Mouse (Mus musculus) midbrain, embryonic 14.5 days (tissue): ENCODE measurements around the gene Tdpoz2. TPM values are rescaled to one million over a fixed set of nuclear protein-coding genes. Genes with fewer than 3 reads are reported as not detected.
A peak's percentile ranks its signal among the peaks of the same experiment; 100 is the strongest.
"Not testable (repeated sequence)": the region's sequence is repeated elsewhere in the genome, so short reads cannot be mapped to it uniquely, and the experiment has no call there.

ENCODE experiments used
- ATAC-seq: fragments of 200-750 bp; cut with Nextera tagmentation; 2 replicates; pipeline ENCODE4 v1.8.0; 2017; ENCODE audit warnings: moderate number of reproducible peaks, moderate library complexity; ENCODE audit not compliant: low FRiP score, low TSS enrichment
- DNase-seq: peaks from one replicate; pipeline ENCODE4 v3.0.0-alpha.2; 2015
- H3K27ac ChIP-seq: fragments of 300-500 bp; sonication (generic); replicated peaks from 2 replicates; pipeline ENCODE4 v1.5.1; 2014; ENCODE audit warnings: mild to moderate bottlenecking, low read depth, low read length, moderate library complexity
- H3K27me3 ChIP-seq: fragments of 300-500 bp; sonication (generic); 2 replicates; pipeline ENCODE4 v1.6.1; 2014; ENCODE audit warnings: low read length, control low read depth, mixed read lengths; ENCODE audit not compliant: control insufficient read depth, insufficient read depth
- H3K36me3 ChIP-seq: fragments of 300-500 bp; sonication (generic); 2 replicates; pipeline ENCODE4 v1.6.1; 2014; ENCODE audit warnings: low read length, control low read depth; ENCODE audit not compliant: control insufficient read depth, insufficient read depth
- H3K4me1 ChIP-seq: fragments of 300-500 bp; sonication (generic); 2 replicates; pipeline ENCODE4 v1.6.1; 2014; ENCODE audit warnings: mild to moderate bottlenecking, antibody characterized with exemption, low read length, control low read depth; ENCODE audit not compliant: control insufficient read depth, insufficient read depth
- H3K4me2 ChIP-seq: fragments of 300-500 bp; sonication (generic); 2 replicates; pipeline ENCODE4 v1.6.1; 2014; ENCODE audit warnings: mild to moderate bottlenecking, low read length, moderate library complexity
- H3K4me3 ChIP-seq: fragments of 300-500 bp; sonication (generic); replicated peaks from 2 replicates; pipeline ENCODE4 v1.5.1; 2014; ENCODE audit warnings: low read depth, low read length
- H3K9ac ChIP-seq: fragments of 300-500 bp; sonication (generic); replicated peaks from 2 replicates; pipeline ENCODE4 v1.6.1; 2014; ENCODE audit warnings: mild to moderate bottlenecking, low read length, moderate library complexity
- H3K9me3 ChIP-seq: fragments of 300-500 bp; sonication (generic); 2 replicates; pipeline ENCODE4 v1.6.1; 2016; ENCODE audit warnings: low read length, control low read depth, mixed read lengths; ENCODE audit not compliant: control insufficient read depth
- WGBS: fragments of 180-500 bp; shearing (Covaris S2); extraction: QIAGEN DNeasy Blood & Tissue Kit; methylation state at CpG from one replicate; pipeline ENCODE4 v1.1.7; 2014; 5-methylcytosine and 5-hydroxymethylcytosine counted together
- polyA plus RNA-seq: library from polyadenylated mRNA; unstranded; fragments of >200 nt; fragmentation: Nextera tagmentation; extraction: Ambion mirVana; gene quantifications from 2 replicates; pipeline ENCODE4 v1.2.1, GENCODE M21; 2014

Gene Tdpoz2
- polyA plus RNA-seq: not detected in 2 replicates

DNA sequence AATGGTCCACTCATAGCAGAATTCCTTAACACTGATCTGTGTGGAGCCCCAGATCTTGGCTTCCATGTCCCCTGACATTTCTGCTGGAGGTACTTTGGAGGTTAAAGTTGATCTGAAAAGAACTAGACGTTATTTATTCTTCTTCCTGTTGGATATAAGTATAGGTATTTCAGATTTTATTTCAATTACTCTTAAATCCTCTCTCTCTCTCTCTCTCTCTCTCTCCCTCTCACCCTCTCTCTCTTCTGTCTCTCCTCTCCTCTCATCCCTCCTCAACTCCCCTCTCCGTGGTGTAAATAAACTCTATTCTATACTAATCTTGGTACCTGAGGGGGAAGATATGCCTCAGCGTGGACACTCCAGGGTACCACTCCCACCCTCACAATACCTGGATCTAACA lies at the start of gene Tdpoz2:
Gene Tdpoz2 (minus strand): TSS at position 101 of the 400 bp plus-strand sequence.
- DNase-seq (no peak), ATAC-seq (no peak)
- no peaks in the 10 kb centered on the region for H3K4me1 ChIP-seq
- no peak within 1 kb of the TSS for H3K4me2 ChIP-seq
- H3K9me3 ChIP-seq: no peaks in the 10 kb centered on the region
- 85% methylated on average over 3 of the region's 3 CpGs for whole genome bisulfite sequencing
- no peak within 1 kb of the TSS for H3K27ac ChIP-seq
- no peaks in the 10 kb centered on the region for H3K27me3 ChIP-seq
- H3K9ac ChIP-seq: no peak within 1 kb of the TSS
- H3K4me3 ChIP-seq: no peak within 1 kb of the TSS
- no peaks in the 10 kb centered on the region for H3K36me3 ChIP-seq

- H3K9me3 ChIP-seq, H3K27ac ChIP-seq, H3K4me2 ChIP-seq, H3K9ac ChIP-seq, H3K4me3 ChIP-seq, H3K36me3 ChIP-seq, ATAC-seq, DNase-seq, H3K27me3 ChIP-seq, H3K4me1 ChIP-seq: not testable (repeated sequence)
- 80% methylated on average over 1 of the region's 2 CpGs for WGBS
Measured at GRCm38 (mm10) chr3:93692970-93693369, 40.5 kb upstream of the Tdpoz2 start, which contains the start of gene Gm37596. Gene Gm37596, minus strand, starts transcription at chr3:93693070.

DNA sequence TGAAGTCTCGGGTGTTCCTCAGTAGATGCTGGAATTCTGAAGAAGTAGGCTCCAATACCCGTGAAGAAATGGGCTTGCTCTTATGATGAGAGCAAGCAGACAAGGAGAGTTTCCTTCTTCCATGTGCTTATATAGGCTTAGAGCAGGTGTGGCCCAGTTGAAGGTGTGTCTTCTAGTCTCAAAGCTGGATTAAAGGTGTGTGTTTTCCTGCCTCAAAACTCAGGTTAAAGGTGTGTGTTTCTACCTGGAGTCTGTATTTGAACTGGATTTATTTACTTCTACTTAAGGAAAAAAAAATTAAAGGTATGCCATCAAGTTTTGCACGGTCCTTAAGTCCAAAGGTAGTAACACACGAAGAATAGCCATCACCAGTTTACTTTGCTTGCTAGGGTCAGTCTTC lies 23.7 kb upstream of the Tdpoz2 start, which contains the start of gene Tdpoz1:
Gene Tdpoz1 (minus strand): TSS at position 101 of the 400 bp plus-strand sequence.
- not testable (repeated sequence) for H3K9ac ChIP-seq, H3K4me3 ChIP-seq, H3K27me3 ChIP-seq, DNase-seq, H3K4me2 ChIP-seq, H3K4me1 ChIP-seq, ATAC-seq, H3K36me3 ChIP-seq, H3K27ac ChIP-seq, H3K9me3 ChIP-seq
- WGBS: 95% methylated on average over 2 of the region's 4 CpGs

DNA sequence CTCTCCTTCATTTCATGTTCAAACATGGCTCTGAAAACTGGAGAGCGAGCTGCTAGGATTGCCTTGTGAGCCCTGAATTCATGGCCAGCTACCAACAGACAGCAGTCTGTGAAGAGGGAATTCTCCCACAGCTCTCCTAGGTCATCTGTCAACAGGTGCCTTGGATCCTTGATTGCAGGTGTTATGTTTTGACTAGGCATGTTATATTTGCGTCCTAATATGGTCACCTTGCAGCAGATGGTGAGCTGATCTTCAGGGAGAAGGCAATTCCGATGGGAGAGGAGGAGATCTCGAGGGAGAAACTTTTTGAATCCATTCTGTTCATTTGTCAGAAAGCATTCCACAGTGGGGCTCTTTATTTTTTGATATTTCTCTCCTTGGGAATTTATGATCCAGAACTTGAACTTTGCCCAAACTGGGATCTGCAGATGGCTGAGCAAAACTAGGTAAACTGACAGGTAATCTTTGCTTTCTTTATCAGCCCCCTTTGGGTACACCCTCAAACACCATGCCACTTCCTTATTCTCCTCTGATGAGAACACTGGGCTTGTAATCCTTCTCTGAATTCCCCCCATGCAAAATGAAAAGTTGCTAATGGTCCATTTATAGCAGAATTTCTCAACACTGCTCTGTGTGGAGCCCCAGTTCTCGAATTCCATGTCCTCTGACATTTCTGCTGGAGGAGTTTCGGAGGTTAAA lies 18.5 kb upstream of the Tdpoz2 start:
- not testable (repeated sequence) for H3K4me1 ChIP-seq, H3K4me2 ChIP-seq, DNase-seq, ATAC-seq, H3K36me3 ChIP-seq, H3K9me3 ChIP-seq, H3K4me3 ChIP-seq, H3K27me3 ChIP-seq, H3K9ac ChIP-seq, H3K27ac ChIP-seq
- 79% methylated on average over 5 of the region's 6 CpGs for WGBS

DNA sequence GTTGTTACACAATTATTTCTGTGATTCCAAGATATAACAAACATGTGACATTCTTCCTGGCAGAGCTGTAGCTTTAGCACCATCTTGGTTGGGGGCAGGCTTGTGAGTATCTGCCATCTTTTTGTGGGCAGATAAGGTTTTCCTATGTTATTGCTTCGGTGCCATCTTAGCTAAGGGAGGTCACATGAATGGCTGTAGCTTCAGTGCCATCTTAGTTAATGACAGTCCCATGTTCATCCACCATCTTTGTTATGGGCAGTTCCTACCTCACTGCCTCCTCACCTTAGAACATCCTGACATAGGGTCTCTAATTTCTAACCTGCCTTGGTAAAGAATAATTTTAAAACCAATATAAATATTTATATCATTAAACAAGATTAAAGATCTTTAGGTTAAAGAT lies 1.8 kb upstream of the Tdpoz2 start:
- Histone ChIP-seq H3K4me1 (no peaks in the 10 kb centered on the region), H3K27me3 (no peaks in the 10 kb centered on the region), H3K4me3 (no peak overlapping the region), H3K27ac (no peak overlapping the region), H3K9ac (no peak overlapping the region), H3K4me2 (no peak overlapping the region), H3K9me3 (no peaks in the 10 kb centered on the region), H3K36me3 (no peaks in the 10 kb centered on the region)
- ATAC-seq (no peak), DNase-seq (no peak)
- 83% methylated on average over 1 of the region's 1 CpGs for WGBS

DNA sequence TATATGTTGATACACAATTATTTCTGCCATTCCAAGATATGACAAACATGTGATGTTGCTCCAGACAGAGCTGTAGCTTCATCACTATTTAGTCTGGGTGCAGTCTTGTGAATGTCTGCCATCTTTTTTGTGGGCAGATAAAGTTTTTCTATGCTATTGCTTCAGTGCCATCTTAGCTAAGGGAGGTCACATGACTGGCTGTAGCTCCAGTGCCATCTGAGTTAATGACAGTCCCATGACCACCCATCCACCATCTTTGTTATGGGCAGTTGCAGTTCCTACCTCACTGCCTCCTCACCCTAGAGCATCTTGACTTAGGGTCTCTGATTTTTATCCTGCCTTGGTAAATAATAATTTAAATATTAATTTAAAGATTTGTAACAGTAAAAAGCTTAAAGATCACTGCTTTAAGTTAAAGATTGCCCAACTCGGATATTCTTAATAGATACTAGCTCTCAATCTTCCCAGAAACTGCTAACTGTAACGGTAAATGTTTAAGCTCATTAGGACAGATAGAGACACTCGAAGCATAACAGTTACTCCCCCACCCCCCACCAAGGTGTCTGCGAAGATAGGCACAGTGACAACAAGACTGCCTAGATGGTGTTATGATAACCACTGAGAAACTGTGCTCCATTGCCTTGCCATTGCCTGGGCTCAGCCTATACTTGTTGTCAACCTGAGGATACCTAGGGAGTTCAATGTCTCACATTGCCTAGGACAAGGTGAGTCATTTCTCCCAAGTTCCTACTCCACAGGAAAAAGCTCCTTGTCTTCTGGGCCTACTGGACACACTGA lies 21.4 kb downstream of the Tdpoz2 start:
- H3K4me3 ChIP-seq, H3K27me3 ChIP-seq, H3K36me3 ChIP-seq, DNase-seq, H3K4me2 ChIP-seq, H3K9me3 ChIP-seq, ATAC-seq, H3K27ac ChIP-seq, H3K9ac ChIP-seq, H3K4me1 ChIP-seq: not testable (repeated sequence)
- 91% methylated on average over 4 of the region's 4 CpGs for WGBS

DNA sequence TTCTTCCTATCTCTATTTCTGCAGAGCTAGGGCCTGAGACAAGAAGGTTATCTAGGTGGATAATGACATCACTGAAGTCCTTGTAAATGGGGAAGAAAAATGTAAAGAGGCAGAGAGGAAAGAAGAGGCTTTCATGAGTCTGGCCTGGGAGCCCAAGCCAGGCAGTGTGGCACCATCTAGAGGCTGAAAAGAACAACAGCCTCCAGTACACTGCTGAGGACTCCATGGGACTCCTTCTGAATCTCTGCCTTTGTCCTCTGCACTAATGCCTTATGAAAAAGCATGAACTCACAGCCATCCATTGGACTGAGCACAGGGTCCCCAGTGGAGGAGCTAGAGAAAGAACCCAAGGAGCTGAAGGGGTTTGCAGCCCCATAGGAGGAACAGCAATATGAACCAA lies 43.5 kb downstream of the Tdpoz2 start:
- not testable (repeated sequence) for H3K9ac ChIP-seq, H3K27ac ChIP-seq, H3K36me3 ChIP-seq, ATAC-seq, H3K4me2 ChIP-seq, H3K4me1 ChIP-seq, H3K9me3 ChIP-seq, H3K4me3 ChIP-seq, H3K27me3 ChIP-seq
- peak; percentile 46 for DNase-seq

- no peak overlapping the region for H3K4me2 ChIP-seq
- no peaks in the 10 kb centered on the region for H3K9me3 ChIP-seq
- no peaks in the 10 kb centered on the region for H3K4me1 ChIP-seq
- DNase-seq (no peak), ATAC-seq (no peak)
- no peak overlapping the region for H3K27ac ChIP-seq
- no peaks in the 10 kb centered on the region for H3K36me3 ChIP-seq
- H3K9ac ChIP-seq: no peak overlapping the region
- WGBS: 81% methylated on average over 1 of the region's 1 CpGs
- no peaks in the 10 kb centered on the region for H3K27me3 ChIP-seq
- H3K4me3 ChIP-seq: no peak overlapping the region
Measured at GRCm38 (mm10) chr3:93601903-93602302, 50.6 kb downstream of the Tdpoz2 start.
